Mouse (Mus musculus) macrophage (primary cell): ENCODE results near the gene Gm11060. TPM values are rescaled to one million over a fixed set of nuclear protein-coding genes. Genes with fewer than 3 reads are reported as not detected.

Source experiments
- H3K27ac ChIP-seq: fragments of 350-480 bp; formaldehyde crosslinking; 2 replicates; pipeline ENCODE4 v1.9.0; 2021
- H3K36me3 ChIP-seq: fragments of 350-480 bp; formaldehyde crosslinking; 2 replicates; pipeline ENCODE4 v1.9.0; 2021; ENCODE audit errors: inconsistent target
- H3K4me3 ChIP-seq: fragments of 350-480 bp; formaldehyde crosslinking; 2 replicates; pipeline ENCODE4 v1.9.0; 2021; ENCODE audit errors: inconsistent target
- H3K79me2 ChIP-seq: fragments of 350-480 bp; formaldehyde crosslinking; 2 replicates; pipeline ENCODE4 v1.9.0; 2021; ENCODE audit errors: inconsistent target
- whole genome bisulfite sequencing: methylation state at CpG from one replicate; pipeline ENCODE4 v1.1.7; 2026; ENCODE audit warnings: inconsistent platforms; ENCODE audit not compliant: missing documents; 5-methylcytosine and 5-hydroxymethylcytosine counted together
- polyA plus RNA-seq: library from polyadenylated mRNA; stranded (reverse); fragments of 250-400 nt; gene quantifications from 3 replicates; pipeline ENCODE4 v1.2.4, GENCODE M21; 2018; ENCODE audit warnings: inconsistent platforms
- total RNA-seq, 78 experiments: library from RNA; depleted of rRNA; stranded (reverse); fragments of 250-400 nt; gene quantifications; 1 replicate in 9 of 78; 2 replicates in 24 of 78; 3 replicates in 43 of 78; 4 replicates in 2 of 78; pipeline ENCODE4 v1.2.4; 2018; ENCODE audit warnings: inconsistent platforms in 56 of 78

Gene Gm11060
- not detected for total RNA-seq (2018; cell fraction: chromatin; rRNA removed)
- not detected for total RNA-seq (2018; cell fraction: cytosol; rRNA removed)
- total RNA-seq (2018; cell fraction: nucleus; rRNA removed) = not detected
- not detected in 3 replicates for polyA plus RNA-seq

- 88% methylated on average over 2 of the region's 2 CpGs for WGBS
- H3K79me2 ChIP-seq = no peaks in the 10 kb centered on the region
- H3K27ac ChIP-seq = no peak within 1 kb of the TSS
- no peaks in the 10 kb centered on the region for H3K36me3 ChIP-seq
- no peak within 1 kb of the TSS for H3K4me3 ChIP-seq
These were observed at the start of gene Gm11060 for GRCm38 (mm10) chr2:105091718-105092117. TSS of gene Gm11060 (plus strand) at chr2:105092018.

DNA sequence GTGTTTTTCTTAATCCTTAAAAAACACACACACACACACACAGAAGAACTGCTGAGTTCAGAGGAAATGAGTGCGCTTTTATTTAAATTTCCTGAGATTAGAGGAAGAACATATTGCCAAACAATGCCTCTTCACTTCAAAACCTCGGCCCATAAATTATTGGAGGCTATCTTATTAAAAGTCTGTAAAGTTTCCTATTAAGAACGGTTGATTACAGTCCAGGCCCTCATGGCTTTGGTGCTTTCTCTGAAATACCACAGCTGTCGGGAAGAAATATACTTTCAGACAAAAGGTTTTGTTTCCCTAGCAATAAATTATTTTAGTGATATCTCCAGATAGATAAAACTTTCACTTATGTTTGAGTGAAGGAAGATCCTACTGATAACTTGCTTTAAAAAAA, 48.7 kb upstream of the Gm11060 start:
- Histone ChIP-seq H3K27ac (no peak overlapping the region), H3K4me3 (no peak overlapping the region), H3K79me2 (no peaks in the 10 kb centered on the region), H3K36me3 (no peaks in the 10 kb centered on the region)
- WGBS = 3% methylated on average over 4 of the region's 4 CpGs

DNA sequence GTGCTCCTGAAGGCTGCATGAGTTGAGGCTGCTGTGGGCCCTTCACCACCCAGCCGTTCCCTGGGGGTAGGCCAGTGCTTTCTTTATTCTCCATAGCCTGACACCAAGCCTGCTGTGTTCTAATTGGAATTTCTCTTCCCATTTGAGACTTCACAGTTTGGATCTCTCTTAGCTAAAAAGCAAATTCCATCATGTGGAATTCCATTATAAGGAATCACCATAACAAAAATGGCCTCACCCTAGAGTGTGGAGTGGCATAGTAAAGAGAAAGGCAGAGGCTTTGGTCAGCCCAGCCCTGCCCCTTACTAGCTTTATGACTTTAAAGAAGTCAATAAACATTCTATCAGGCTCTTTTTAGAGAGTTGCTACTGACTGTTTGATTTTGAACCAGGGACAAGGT, 43.5 kb upstream of the Gm11060 start:
- WGBS = 75% methylated on average over 1 of the region's 1 CpGs
- no peaks in the 10 kb centered on the region for H3K79me2 ChIP-seq
- no peaks in the 10 kb centered on the region for H3K36me3 ChIP-seq
- H3K4me3 ChIP-seq = no peak overlapping the region
- no peak overlapping the region for H3K27ac ChIP-seq

- 67% methylated on average over 1 of the region's 1 CpGs for WGBS
- no peaks in the 10 kb centered on the region for H3K79me2 ChIP-seq
These were observed 36.3 kb upstream of the Gm11060 start for GRCm38 (mm10) chr2:105055529-105055928.

DNA sequence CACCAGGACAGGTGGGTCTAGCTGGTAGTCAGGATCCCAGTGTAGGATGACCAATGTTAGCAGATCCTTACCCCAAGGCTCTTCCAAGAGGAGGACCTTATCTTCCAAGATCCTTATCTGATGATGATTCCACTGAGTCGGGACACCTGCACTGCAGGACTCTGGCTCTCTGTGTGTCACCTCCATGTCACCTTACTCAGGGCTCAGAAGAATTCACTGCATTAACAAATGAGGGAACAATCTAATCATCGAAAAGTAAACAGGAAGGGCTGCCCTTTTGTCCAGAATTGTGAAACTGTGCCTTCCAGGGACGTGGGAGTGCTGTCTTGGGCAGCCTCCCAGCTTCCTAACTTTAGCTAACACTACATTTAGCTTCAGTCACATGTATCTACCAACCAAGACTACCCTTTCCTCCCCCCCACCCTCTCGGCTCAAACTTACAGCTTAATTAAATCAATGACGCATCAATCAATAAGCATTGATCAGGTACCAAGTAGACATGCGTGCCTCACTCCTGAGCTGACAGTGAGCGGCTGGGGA, 33.2 kb upstream of the Gm11060 start:
- WGBS = 75% methylated on average over 6 of the region's 7 CpGs
- Histone ChIP-seq H3K27ac (no peak overlapping the region), H3K36me3 (no peaks in the 10 kb centered on the region), H3K79me2 (no peaks in the 10 kb centered on the region), H3K4me3 (no peak overlapping the region)

More at GRCm38 (mm10) chr2:105055529-105055928, 36.3 kb upstream of the Gm11060 start:
- Histone ChIP-seq H3K4me3 (no peak overlapping the region), H3K27ac (no peak overlapping the region), H3K36me3 (no peaks in the 10 kb centered on the region)

DNA sequence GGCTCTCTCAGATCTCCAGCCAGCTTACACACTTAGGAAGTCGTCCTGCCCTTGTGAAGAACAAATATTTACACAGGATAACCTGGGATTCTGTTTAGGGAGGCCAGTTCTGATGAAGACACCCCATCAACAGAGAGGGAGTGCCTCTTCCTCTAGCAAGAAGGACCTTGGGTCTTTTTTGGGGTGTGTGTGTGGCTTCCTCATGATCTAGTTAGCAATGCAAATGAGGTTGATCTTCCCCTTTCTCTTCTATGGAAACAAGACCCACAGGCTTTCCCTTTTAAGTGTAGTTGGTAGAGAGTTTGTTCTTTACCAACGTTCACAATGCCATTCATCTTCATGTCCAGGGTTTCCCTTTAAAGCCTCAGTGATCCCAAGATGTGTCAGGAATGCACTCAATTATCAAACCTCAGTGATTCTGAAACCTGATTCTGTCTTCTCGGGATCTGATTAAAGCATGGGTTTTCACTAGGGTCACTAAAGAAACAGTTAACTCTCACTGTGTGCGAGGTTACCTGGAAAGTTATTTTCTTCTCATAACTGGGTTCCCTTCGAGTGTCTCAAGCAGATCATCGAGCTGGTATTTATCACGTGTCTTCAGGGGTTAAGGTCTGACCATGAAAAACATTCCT, 29.0 kb upstream of the Gm11060 start:
- no peaks in the 10 kb centered on the region for H3K36me3 ChIP-seq
- H3K27ac ChIP-seq = no peak overlapping the region
- H3K4me3 ChIP-seq = no peak overlapping the region
- WGBS = 73% methylated on average over 7 of the region's 7 CpGs
- H3K79me2 ChIP-seq = no peaks in the 10 kb centered on the region

DNA sequence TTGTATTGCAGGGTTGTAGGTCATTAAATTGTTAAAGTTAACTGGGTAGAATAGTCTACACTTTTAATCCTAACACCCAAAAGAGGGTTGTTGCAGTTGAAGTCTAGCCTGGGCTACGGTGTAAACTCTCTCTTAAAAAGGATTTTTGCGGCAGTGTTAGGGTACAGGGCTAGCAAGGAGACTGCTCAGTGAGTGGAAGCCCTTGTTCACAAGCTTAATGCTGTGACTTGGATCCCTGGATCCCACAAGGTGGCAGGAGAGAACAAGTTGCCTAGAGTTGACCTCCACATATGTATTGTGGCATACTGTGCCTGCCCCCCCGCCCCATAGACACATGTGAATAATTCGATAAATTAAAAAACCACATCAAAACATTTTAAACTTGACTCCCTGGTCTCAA, 19.3 kb upstream of the Gm11060 start:
- Histone ChIP-seq H3K36me3 (no peaks in the 10 kb centered on the region), H3K27ac (no peak overlapping the region), H3K79me2 (no peaks in the 10 kb centered on the region), H3K4me3 (no peak overlapping the region)
- 72% methylated on average over 4 of the region's 4 CpGs for WGBS

- Histone ChIP-seq H3K79me2 (no peaks in the 10 kb centered on the region), H3K36me3 (no peaks in the 10 kb centered on the region), H3K27ac (no peak overlapping the region), H3K4me3 (no peak overlapping the region)
- WGBS = 65% methylated on average over 4 of the region's 4 CpGs
These were observed 17.6 kb upstream of the Gm11060 start for GRCm38 (mm10) chr2:105074196-105074595.

GRCm38 (mm10) chr2:105075809-105076208, 16.0 kb upstream of the Gm11060 start:
- 77% methylated on average over 5 of the region's 5 CpGs for WGBS
- Histone ChIP-seq H3K27ac (no peak overlapping the region), H3K36me3 (no peaks in the 10 kb centered on the region), H3K4me3 (no peak overlapping the region), H3K79me2 (no peaks in the 10 kb centered on the region)

GRCm38 (mm10) chr2:105077151-105077550, 14.7 kb upstream of the Gm11060 start:
- Histone ChIP-seq H3K36me3 (no peaks in the 10 kb centered on the region), H3K79me2 (no peaks in the 10 kb centered on the region), H3K4me3 (no peak overlapping the region), H3K27ac (no peak overlapping the region)
- WGBS = 88% methylated on average over 5 of the region's 7 CpGs

DNA sequence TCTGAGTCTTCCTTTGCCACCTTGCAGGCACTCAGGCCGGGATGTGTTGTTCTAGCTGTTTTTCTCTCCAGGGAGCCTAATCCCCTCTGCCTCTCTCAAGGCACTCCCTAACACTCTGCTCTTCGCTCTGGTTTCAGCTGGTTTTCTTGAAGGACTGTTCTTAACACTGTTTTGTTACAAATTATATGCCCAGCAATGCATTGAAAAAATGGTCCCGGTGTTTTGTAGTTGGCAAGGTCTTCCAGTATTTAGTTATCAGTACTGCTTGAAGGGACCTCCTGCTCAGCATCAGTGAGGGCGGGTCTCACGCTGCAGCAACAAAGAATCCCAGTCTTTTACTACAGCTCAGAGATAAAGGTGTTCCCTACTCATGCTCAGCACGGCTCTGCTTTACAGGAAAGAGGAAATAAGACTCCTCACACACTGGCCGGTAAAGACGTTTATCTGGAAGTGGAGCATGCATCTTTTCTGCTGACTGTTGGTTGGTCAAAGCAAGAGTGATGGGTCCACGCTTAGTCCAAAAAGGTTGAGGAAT, 9.5 kb upstream of the Gm11060 start:
- WGBS = 42% methylated on average over 9 of the region's 9 CpGs
- H3K79me2 ChIP-seq = no peaks in the 10 kb centered on the region
- no peak overlapping the region for H3K27ac ChIP-seq
- no peak overlapping the region for H3K4me3 ChIP-seq
- no peaks in the 10 kb centered on the region for H3K36me3 ChIP-seq

- H3K36me3 ChIP-seq = no peaks in the 10 kb centered on the region
- no peak overlapping the region for H3K27ac ChIP-seq
- 69% methylated on average over 4 of the region's 4 CpGs for WGBS
- H3K4me3 ChIP-seq = no peak overlapping the region
- no peaks in the 10 kb centered on the region for H3K79me2 ChIP-seq
These were observed 7.8 kb upstream of the Gm11060 start for GRCm38 (mm10) chr2:105084035-105084434.

DNA sequence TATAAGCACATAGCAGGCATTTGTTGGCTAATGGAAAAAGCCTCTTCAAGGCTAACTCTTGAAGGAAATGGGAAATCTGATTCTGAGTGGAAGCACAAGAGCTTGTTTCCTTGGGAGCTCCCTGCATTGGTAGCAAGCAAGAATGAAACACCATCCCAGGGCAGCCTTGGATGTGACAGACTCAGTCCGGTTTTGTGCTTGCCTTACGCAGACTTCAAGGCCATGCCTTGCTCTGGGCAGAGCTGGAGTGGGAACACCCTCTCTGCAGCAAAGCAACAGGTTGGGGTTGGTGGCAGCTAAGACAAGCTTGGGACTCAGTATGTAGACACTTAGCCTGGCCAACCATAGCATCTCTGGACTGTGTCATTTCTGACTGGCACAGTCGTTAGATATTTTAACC, 5.7 kb upstream of the Gm11060 start:
- no peaks in the 10 kb centered on the region for H3K36me3 ChIP-seq
- no peaks in the 10 kb centered on the region for H3K79me2 ChIP-seq
- no peak overlapping the region for H3K4me3 ChIP-seq
- H3K27ac ChIP-seq = no peak overlapping the region
- WGBS = 85% methylated on average over 3 of the region's 3 CpGs

GRCm38 (mm10) chr2:105088005-105088404, 3.8 kb upstream of the Gm11060 start:
- 82% methylated on average over 3 of the region's 3 CpGs for WGBS
- Histone ChIP-seq H3K36me3 (no peaks in the 10 kb centered on the region), H3K79me2 (no peaks in the 10 kb centered on the region), H3K27ac (no peak overlapping the region), H3K4me3 (no peak overlapping the region)

DNA sequence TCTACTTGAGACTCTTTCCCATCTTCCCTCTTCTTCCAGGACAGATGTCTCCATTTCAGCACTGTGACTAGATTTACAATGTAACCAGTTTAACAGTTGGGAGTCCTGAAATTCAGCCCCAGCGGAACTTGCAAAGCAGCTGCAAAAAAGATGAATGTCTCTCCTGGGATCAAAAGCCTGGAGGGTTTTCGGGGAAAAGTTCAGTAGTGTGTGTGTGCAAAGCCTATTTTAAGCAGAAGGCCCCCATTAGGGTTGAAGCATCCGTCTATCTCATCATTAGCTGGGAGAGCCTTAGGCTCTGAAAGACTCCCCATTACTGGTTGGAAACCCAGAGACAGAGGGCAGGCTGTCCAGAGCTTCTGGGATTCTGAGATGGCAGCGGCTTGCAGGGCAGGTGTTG, 2.7 kb upstream of the Gm11060 start:
- Histone ChIP-seq H3K79me2 (no peaks in the 10 kb centered on the region), H3K27ac (no peak overlapping the region), H3K36me3 (no peaks in the 10 kb centered on the region), H3K4me3 (no peak overlapping the region)
- 92% methylated on average over 4 of the region's 4 CpGs for WGBS
